Mouse (Mus musculus) E14TG2a.4 (cell line): ENCODE data around the gene Ranbp9.

Source experiments
- H3K27me3 ChIP-seq: 2 replicates; pipeline ENCODE4 v1.6.1; 2014; ENCODE audit warnings: low read length, control low read depth; ENCODE audit not compliant: insufficient read depth
- H3K36me3 ChIP-seq: 2 replicates; pipeline ENCODE4 v1.6.1; 2014; ENCODE audit warnings: low read length, control low read depth; ENCODE audit not compliant: insufficient read depth
- H3K4me1 ChIP-seq: replicated peaks from 2 replicates; pipeline ENCODE4 v1.6.1; 2014; ENCODE audit warnings: low read depth, low read length, control low read depth
- H3K4me3 ChIP-seq: replicated peaks from 2 replicates; pipeline ENCODE4 v1.5.1; 2014; ENCODE audit warnings: mild to moderate bottlenecking, low read length
- H3K9me3 ChIP-seq: 2 replicates; pipeline ENCODE4 v1.6.1; 2014; ENCODE audit warnings: low read length, control low read depth
- CTCF ChIP-seq: conservative IDR thresholded peaks from 2 replicates; pipeline ENCODE4 v1.5.1; 2014; ENCODE audit warnings: low read length
- NANOG ChIP-seq: IDR thresholded peaks from 2 replicates; pipeline ENCODE4 v1.6.1; 2014; ENCODE audit warnings: borderline replicate concordance, low read length, mixed read lengths
- POU5F1 ChIP-seq: IDR thresholded peaks from 2 replicates; pipeline ENCODE4 v1.6.1; 2014; ENCODE audit warnings: low read length, borderline replicate concordance

Gene Ranbp9

DNA sequence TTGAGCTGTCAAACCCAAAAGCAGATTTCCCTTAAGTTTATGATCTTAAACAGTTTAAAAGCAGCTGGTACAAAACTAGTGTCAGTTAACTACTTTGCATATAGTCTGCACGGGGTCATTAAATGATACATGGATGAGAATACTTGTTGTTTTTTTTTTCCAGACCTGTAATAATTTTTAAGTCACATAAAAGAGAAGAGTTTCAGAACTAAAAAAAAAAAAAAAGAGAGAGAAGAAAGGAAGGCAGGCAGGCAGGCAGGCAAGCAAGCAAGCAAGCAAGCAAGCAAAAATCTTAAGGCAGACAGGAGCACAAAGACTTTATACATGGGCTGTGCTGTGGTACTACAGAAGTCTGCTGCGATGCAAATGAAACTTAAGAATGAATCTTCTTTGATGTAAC, 47.7 kb downstream of the Ranbp9 start:
- Histone ChIP-seq H3K4me1 (no peaks in the 10 kb centered on the region), H3K4me3 (no peak overlapping the region), H3K36me3 (peaks cover 11% of the 10 kb centered on the region)

DNA sequence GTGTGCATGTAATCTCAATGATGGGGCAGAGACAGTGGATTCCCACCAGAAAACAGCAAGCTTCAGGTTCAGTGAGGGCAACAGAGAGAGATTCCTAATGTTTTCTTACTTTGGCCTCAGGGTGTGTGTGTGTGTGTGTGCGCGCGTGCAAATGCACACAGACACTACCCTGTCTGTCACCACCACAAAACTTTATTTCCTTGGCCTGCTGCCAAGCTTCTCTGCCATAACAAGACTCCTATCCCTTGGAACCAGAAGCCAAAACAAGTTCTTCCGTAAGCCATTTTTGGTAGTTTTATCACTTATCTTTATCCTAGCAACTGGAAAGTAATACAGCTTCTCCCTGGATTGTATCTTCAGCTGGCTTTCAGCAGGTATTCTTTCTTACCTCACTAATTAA, 52.6 kb downstream of the Ranbp9 start:
- H3K9me3 ChIP-seq = no peaks in the 10 kb centered on the region
- TF ChIP-seq POU5F1 = no peak
- TF ChIP-seq CTCF = no peak
- no peak for TF ChIP-seq NANOG
- H3K4me1 ChIP-seq = no peaks in the 10 kb centered on the region
- peaks cover 17% of the 10 kb centered on the region for H3K36me3 ChIP-seq
- no peak overlapping the region for H3K4me3 ChIP-seq
- H3K27me3 ChIP-seq = no peaks in the 10 kb centered on the region

More for the DNA sequence above, 47.7 kb downstream of the Ranbp9 start:
- H3K27me3 ChIP-seq = no peaks in the 10 kb centered on the region
- H3K9me3 ChIP-seq = no peaks in the 10 kb centered on the region
- TF ChIP-seq NANOG (no peak), POU5F1 (no peak)

DNA sequence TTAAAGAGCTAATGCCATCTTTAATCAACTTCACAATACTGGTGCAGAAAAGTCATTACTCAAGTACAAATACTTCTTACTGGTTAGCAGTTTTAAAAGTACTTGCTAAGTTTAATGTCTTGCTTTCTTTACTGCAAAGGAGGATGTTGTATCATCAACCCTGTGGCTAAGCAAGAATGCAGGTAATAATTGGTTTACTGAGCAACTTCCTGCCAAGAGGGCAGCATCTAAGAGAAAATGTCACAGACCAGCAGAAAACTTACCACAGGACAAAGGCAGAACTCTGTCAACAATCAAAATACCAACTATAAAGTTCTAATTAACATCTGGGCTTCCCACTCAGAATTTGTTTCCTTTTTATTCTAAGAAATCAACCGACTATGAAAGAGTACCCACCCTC, 65.8 kb downstream of the Ranbp9 start:
- TF ChIP-seq CTCF (no peak), NANOG (no peak), POU5F1 (no peak)
- Histone ChIP-seq H3K9me3 (no peaks in the 10 kb centered on the region), H3K27me3 (no peaks in the 10 kb centered on the region), H3K36me3 (peaks cover 80% of the 10 kb centered on the region), H3K4me3 (no peak overlapping the region), H3K4me1 (no peaks in the 10 kb centered on the region)

DNA sequence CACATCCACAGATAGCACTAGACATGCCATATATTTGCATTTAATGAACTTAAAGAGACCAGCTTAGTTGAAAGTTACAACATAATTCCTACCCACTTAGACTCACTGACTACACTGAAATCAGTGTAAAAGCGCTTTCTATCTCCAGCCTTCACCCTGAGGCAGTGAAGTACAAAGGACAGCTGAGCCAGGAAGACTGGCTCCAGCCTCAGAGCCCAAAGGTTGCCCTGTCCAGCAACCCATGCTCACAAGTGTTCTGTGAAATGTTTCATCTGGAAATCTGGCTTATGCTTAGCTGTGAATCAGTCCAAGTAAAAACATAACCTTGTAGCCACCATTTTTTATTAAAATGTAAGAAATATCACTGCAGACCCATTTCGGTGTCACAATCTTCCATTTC, 67.5 kb downstream of the Ranbp9 start:
- Histone ChIP-seq H3K36me3 (peaks cover 69% of the 10 kb centered on the region), H3K4me3 (no peak overlapping the region), H3K4me1 (no peaks in the 10 kb centered on the region), H3K9me3 (no peaks in the 10 kb centered on the region), H3K27me3 (no peaks in the 10 kb centered on the region)
- no peak for TF ChIP-seq NANOG

DNA sequence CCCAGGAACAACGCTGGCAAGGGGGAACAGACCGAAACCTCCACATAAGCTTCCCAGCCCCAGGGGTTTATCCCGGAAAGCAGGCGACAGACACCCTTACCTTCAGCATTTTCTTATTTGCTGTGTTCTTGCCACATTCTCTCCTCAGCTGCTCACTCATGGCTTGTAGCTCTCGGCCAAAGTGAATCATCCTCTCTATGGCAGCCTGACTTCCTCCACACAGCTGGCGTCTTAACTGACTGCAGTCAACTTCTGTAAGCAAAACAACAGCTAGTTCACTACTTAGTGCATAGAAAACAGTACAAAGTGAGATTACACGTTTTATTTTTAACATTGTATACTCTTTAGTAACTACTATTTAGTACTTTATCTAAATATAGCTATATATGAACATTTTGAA, 68.8 kb downstream of the Ranbp9 start:
- Histone ChIP-seq H3K4me1 (no peaks in the 10 kb centered on the region), H3K9me3 (no peaks in the 10 kb centered on the region), H3K4me3 (no peak overlapping the region), H3K36me3 (peaks cover 68% of the 10 kb centered on the region), H3K27me3 (no peaks in the 10 kb centered on the region)
- TF ChIP-seq NANOG (no peak), POU5F1 (no peak), CTCF (no peak)

DNA sequence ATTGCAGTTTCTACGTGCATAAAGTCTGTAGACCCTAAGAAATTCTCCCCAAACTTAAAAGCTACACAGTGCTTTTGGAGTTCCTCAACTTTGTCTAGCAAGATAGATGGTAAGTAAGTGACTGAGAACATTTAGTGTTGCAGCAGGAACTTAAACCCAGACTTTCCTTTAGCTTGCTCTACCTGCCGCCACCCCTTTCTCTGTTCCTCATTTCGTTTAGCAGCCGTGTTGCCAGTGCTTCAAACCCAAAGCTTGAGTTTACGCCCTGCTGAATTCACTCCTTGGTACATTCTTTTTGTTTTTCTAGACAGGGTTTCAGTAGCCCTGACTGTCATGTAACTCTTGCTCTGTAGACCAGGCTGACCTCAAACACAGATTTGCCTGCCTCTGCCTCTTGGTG, 81.5 kb downstream of the Ranbp9 start:
- Histone ChIP-seq H3K9me3 (peaks cover 33% of the 10 kb centered on the region), H3K36me3 (peaks cover 74% of the 10 kb centered on the region), H3K4me3 (peak overlapping the region; percentile 89), H3K4me1 (peaks cover 13% of the 10 kb centered on the region), H3K27me3 (no peaks in the 10 kb centered on the region)
- TF ChIP-seq NANOG = no peak
- no peak for TF ChIP-seq POU5F1
- TF ChIP-seq CTCF = no peak

DNA sequence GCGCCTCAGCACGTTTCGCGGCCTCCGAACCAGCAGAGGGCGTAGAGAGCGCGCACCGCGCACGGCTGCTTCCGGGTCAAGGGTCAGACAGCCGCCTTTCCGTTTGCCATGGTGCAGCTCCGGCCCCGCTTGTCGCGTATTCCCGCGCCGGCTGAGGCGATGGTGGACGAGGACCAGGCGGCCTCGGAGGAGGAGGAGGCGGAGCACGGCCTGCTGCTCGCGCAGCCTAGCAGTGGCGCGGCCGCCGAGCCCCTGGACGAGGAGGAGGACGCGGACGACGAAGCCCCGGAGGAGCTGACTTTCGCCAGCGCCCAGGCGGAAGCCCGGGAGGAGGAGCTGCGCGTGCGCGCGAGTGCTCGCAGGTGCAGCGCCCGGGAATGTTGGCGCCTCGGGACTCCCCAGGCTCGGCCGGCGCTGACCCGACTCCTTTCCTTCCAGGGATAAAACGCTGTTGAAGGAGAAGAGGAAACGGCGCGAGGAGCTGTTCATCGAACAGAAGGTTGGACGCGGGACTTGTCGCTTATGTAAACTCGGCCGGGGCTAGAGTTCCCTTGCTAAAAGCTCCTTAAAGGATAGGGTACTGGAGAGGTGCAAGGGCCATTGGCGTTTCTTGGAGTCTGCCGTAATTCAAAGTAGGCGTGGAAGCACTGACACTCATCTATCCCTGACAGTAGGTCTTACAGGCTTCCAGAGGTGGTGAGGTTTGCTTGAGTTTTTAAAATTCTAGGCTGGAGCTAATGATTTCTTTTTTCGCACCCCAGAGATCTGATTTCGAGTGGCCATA, 82.6 kb downstream of the Ranbp9 start, which contains the start of gene Nol7:
Gene Nol7 (plus strand): TSS at position 94 of the 784 bp plus-strand sequence.
- Histone ChIP-seq H3K4me3 (peak within 1 kb of the TSS; percentile 89), H3K27me3 (no peaks in the 10 kb centered on the region), H3K36me3 (peaks cover 64% of the 10 kb centered on the region), H3K4me1 (peaks cover 13% of the 10 kb centered on the region), H3K9me3 (peaks cover 43% of the 10 kb centered on the region)
- TF ChIP-seq NANOG = no peak
- no peak for TF ChIP-seq POU5F1
- no peak for TF ChIP-seq CTCF

DNA sequence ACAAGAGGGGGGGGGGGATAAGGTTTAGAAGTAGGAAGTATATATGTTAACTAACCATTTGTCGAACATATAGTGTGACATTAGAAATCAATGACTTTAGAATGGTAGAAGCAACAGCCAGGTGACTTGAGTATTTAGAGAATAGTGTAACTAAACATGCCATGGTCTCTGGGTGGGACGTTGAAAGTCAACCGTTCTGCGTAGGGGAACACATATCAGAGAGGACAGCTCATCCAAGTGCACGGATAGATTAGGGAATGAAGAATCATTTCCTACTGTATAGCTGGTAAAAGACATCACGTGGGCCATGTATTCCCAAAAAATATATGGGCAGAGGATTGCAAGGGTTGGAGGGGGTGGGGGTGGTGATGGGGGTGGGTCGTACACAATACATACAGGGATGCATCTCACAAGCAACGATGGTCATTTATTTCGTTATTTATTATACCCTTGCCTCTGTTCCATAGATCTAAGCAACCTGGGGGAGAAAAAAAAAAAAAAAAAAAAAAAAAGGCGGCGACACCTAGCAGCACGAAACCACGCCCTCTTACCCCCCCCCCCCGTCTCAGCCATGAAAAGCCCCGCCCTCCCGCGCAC, 83.3 kb downstream of the Ranbp9 start:
- peaks cover 43% of the 10 kb centered on the region for H3K9me3 ChIP-seq
- no peaks in the 10 kb centered on the region for H3K27me3 ChIP-seq
- H3K36me3 ChIP-seq = peaks cover 57% of the 10 kb centered on the region
- H3K4me3 ChIP-seq = peak overlapping the region; percentile 89
- TF ChIP-seq CTCF (no peak), NANOG (no peak), POU5F1 (no peak)
- H3K4me1 ChIP-seq = peaks cover 13% of the 10 kb centered on the region

DNA sequence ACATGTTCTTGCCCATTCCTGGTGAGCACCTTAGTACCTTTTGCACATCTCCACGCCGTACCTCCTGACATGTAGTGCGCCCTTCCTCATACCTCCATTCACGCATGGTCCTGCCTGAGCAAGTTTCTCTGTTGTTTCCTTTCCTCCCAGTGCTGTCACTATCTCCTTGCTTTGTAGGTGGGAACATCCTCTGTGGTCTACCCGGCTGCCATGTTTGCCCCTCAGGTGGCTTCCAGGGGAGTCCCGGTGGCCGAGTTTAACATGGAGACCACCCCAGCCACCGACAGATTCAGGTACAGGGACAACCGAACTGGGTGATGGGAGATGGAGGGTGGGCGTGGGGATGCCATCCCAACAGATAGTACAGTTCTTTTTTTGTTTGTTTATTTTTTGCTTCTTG, 95.8 kb downstream of the Ranbp9 start:
- H3K4me3 ChIP-seq = no peak overlapping the region
- H3K27me3 ChIP-seq = no peaks in the 10 kb centered on the region
- no peaks in the 10 kb centered on the region for H3K4me1 ChIP-seq
- TF ChIP-seq POU5F1 = no peak
- no peak for TF ChIP-seq NANOG
- TF ChIP-seq CTCF = no peak
- H3K9me3 ChIP-seq = peaks cover 45% of the 10 kb centered on the region
- peaks cover 27% of the 10 kb centered on the region for H3K36me3 ChIP-seq
